Mouse (Mus musculus) ES-CJ7 (cell line): ENCODE results near the gene Abca13.
"Not testable (repeated sequence)": the region's sequence is repeated elsewhere in the genome, so short reads cannot be mapped to it uniquely, and the experiment has no call there.

Experiments
- DNase-seq: peaks from one replicate; pipeline ENCODE4 v3.0.0; 2011; ENCODE audit warnings: low read depth, low spot score

Abca13 gene

GRCm38 (mm10) chr11:9191555-9192131 lies at the start of gene Abca13:
Gene Abca13, plus strand, starts transcription at chr11:9191942.
- DNase-seq: no peak

GRCm38 (mm10) chr11:9145113-9145512 lies 46.6 kb upstream of the Abca13 start:
- DNase-seq: no peak

- DNase-seq: peak; percentile 78
Measured at GRCm38 (mm10) chr11:9146115-9146514, 45.6 kb upstream of the Abca13 start.

- DNase-seq: no peak
Measured at GRCm38 (mm10) chr11:9146683-9147082, 45.1 kb upstream of the Abca13 start.

- DNase-seq: no peak
Measured at GRCm38 (mm10) chr11:9148206-9148605, 43.5 kb upstream of the Abca13 start.

- DNase-seq: peak; percentile 28
Measured at GRCm38 (mm10) chr11:9150403-9150802, 41.3 kb upstream of the Abca13 start.

GRCm38 (mm10) chr11:9159953-9160352 lies 31.8 kb upstream of the Abca13 start:
- DNase-seq: no peak

GRCm38 (mm10) chr11:9167331-9167730 lies 24.4 kb upstream of the Abca13 start:
- no peak for DNase-seq

- no peak for DNase-seq
Measured at GRCm38 (mm10) chr11:9181477-9181876, 10.3 kb upstream of the Abca13 start.

- DNase-seq: not testable (repeated sequence)
Measured at GRCm38 (mm10) chr11:9189471-9189870, 2.3 kb upstream of the Abca13 start.

- no peak for DNase-seq
Measured at GRCm38 (mm10) chr11:9190772-9191554, 779 bp upstream of the Abca13 start.

- no peak for DNase-seq
Measured at GRCm38 (mm10) chr11:9194861-9195260, 3.1 kb downstream of the Abca13 start.

GRCm38 (mm10) chr11:9199868-9200267 lies 8.1 kb downstream of the Abca13 start:
- no peak for DNase-seq

GRCm38 (mm10) chr11:9210707-9211106 lies 19.0 kb downstream of the Abca13 start:
- no peak for DNase-seq

- no peak for DNase-seq
Measured at GRCm38 (mm10) chr11:9213580-9213979, 21.8 kb downstream of the Abca13 start.

GRCm38 (mm10) chr11:9216252-9216651 lies 24.5 kb downstream of the Abca13 start:
- peak; percentile 15 for DNase-seq

- DNase-seq: no peak
Measured at GRCm38 (mm10) chr11:9220501-9220900, 28.8 kb downstream of the Abca13 start.

GRCm38 (mm10) chr11:9221646-9222045 lies 29.9 kb downstream of the Abca13 start:
- no peak for DNase-seq

- no peak for DNase-seq
Measured at GRCm38 (mm10) chr11:9226399-9226798, 34.7 kb downstream of the Abca13 start.

- DNase-seq: peak; percentile 75
Measured at GRCm38 (mm10) chr11:9249627-9250026, 57.9 kb downstream of the Abca13 start.

GRCm38 (mm10) chr11:9263072-9263471 lies 71.3 kb downstream of the Abca13 start:
- peak; percentile 92 for DNase-seq

- no peak for DNase-seq
Measured at GRCm38 (mm10) chr11:9269090-9269489, 77.3 kb downstream of the Abca13 start.

- DNase-seq: no peak
Measured at GRCm38 (mm10) chr11:9285204-9285603, 93.5 kb downstream of the Abca13 start.
